Mouse (Mus musculus) embryo, embryonic 11.5 days (tissue): ENCODE measurements at regions not wholly inside any gene's neighbourhood (a gene's known extent, or its start where the extent isn't known, plus 50 kb on each side); places are given as distances from the start of the nearest gene placed in this dataset.
A peak's percentile ranks its signal among the peaks of the same experiment; 100 is the strongest.

ENCODE experiments used
- DNase-seq: peaks from one replicate; pipeline ENCODE4 v3.0.0-alpha.2; 2012; ENCODE audit warnings: low read depth, low spot score

DNA sequence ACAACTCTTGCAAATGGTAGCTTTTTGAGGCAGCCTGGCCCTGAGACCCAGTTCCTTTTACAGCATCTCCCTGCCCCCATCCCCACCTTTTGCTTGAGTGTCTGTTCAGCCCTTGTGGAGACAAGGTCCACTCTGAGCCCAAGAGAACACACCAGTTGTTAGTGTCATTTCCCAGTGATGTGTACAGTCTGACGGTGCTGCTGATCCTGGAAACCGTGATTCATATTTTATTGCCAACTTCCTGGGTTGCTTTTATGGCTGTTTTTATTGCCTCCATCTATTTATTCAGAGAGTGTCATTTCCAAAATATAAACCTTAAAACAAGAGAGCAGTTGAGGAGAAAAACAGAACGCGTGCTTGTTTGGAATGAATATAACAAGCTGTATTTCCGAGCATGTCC lies 309.6 kb upstream of the Isl1 start:
- no peak for DNase-seq

DNA sequence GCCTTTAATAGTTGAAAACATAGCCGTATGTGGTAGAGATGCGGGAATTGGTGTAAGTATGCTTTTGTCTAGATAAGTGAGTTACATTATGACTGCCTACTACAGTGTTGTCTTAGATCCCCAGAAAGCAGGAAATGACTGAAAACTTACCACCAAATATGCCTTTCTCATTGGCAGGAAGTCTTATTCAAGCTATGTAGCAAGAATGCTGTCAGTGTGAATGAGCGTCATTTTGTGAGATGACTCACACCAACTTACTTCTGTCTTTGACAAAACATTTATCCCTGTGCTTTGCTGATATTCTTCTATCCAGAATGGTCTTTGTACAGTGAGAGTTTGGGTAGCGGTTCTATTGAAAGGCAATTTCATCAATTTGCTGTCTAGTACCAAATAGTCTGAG lies 286.9 kb upstream of the Isl1 start:
- DNase-seq: no peak

DNA sequence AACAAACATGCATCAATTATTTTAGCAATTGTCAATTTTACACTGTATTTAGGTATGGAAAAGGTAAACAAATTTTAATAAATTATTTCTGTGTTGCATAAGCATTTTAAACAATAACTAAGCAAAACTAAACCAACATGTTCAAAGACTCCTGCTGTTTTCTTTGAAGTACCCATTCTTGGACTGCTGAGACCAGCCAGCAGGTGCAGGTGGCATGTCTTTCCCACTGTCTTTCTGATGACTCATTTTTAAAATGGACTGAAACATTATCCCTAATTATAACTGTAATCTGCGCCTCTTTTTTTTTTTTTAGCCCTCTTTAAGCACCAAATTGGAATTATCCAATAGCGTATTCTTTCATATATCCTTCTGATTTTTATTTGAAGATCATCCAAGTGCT lies 286.0 kb upstream of the Isl1 start:
- DNase-seq: no peak

DNA sequence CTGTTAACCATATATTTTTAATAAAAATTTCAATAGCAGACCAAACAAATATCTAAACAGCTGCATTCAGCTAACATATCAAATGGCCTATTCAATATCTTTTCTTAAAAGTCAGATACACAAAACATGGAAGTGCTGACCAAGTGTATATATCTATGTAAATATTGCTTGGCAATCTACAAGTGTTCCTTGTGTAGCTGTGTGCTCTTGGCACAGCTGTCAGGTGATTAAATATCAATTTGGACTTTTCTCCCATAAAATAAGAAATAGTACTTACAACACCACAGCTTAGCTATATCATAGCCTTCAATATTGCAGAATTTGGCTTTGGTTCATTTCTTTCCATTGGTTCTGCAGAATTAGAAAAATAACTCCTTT lies 266.5 kb upstream of the Isl1 start:
- DNase-seq: no peak

DNA sequence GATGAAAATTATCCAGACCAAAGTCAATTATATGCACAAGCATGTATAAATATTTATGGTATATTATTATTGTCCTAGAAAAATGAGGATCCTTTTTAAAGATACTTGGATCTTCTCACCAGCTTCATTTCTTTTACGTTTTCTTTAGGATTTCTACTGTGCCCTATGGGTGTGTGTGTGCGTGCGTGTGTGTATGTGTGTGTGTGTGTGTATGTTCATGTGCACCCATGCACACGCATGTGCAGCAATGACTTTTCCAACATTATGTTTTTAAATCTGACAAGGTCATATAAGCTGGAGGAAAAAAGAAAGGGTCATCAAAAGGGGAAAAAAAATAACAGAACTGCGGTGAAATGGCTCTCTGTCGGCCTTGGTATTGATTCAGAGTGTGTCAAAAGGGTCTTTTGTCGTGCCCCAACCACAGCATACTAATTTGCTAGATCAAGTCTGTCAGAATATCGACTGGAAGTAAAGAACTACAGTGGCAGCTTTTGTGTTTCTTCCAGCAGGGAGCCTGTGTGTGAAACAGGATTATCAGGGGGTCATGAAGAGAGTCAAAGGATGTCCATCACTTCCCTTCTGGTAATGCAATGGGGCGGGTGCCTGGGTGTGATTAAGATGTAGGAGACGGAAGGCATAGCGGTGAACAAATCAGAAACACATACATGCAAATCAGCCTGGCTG lies 265.9 kb upstream of the Isl1 start:
- DNase-seq: peak; percentile 17

DNA sequence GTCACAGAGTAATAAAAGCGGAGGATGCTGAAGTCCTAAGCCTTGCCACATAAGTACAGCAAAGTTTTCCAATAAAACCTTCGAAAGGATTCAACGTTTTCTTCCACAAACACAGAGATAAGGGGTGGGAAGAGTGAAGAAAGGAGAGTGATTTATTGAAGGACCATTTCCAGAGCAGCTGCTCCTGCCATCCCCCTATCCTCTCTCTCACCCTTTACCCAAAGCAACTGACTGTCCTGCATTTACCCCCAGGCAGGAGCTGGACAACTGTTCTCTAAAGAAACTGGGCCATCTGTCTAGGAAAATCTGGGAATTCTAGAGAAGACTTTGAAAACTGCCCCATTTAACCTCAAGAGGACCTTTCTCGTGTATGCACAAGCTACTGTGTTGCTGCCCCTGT lies 245.6 kb upstream of the Isl1 start:
- DNase-seq: peak; percentile 3

DNA sequence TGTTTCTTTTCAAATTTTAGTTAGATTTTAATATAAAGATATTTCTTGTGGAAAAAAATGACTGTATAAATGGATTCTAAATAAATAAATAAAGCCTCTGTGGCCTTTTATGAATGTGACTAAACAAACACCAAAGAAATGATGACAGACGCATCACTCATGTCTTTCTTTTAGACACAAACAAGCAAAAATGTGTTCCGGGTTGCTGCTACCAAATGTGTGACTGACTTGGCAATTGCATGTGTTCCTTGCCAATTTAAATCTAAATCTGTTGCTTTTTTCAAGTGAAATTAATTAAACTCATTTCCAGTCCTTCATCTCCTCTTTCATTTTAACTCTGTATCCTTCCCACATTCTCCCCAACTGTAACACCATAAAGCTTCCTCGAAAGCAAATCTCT lies 225.7 kb upstream of the Isl1 start:
- no peak for DNase-seq

DNA sequence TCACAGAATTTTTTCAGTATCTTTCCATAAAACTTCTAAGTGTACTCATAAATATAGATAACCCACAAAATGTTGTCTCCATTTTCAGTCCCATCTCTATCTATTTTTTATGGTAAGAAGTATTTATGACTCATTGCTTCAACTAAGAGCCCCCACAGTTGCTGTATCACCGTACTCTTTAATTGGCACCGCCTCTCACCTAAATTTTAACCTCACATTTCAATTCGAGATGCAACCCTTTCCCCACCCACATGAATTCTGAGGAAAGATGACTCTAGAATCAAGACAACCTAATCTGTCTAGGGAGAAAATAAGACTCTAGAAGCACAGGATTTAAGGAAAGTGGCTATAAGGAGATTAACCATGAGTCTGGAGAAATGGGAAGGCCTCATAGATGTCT lies 223.7 kb upstream of the Isl1 start:
- no peak for DNase-seq

DNA sequence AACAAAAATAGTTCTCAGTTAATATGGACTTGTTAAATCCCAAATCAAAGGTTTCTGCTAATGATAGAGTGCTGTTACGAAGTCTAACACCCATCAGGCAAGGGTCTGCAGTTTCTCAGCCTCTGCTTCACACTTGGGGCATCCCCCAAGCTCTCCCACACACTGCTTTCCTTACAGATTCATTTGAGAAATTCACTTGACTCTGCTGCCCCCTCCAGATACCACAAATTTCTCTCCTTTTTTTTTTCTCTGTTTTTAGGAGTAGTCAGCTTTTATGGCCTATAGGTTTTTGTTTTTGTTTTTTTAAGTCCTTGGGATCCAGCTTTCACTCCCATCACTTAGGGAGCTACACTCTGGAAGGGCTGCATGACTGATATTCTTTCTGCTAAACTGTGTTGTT lies 218.8 kb upstream of the Isl1 start:
- no peak for DNase-seq

DNA sequence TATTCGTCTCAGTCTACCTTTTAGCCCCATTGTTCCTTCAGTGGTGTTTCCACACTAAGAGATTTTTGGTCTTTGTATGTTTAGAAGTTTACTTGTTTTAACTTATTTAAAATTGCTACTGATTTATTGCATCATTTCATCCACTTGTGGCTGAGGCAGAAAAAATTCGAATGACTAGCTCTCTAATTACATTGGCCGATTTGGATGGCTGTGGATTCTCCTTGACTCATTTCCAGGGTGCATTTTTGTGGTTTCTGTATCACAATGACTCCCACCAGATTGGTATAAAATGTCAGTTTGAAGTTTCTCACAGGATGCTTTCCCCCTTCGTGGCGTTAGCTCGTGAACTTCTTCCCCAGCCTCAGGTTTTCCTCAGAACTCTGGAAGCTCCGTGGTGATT lies 217.5 kb upstream of the Isl1 start:
- DNase-seq: no peak

DNA sequence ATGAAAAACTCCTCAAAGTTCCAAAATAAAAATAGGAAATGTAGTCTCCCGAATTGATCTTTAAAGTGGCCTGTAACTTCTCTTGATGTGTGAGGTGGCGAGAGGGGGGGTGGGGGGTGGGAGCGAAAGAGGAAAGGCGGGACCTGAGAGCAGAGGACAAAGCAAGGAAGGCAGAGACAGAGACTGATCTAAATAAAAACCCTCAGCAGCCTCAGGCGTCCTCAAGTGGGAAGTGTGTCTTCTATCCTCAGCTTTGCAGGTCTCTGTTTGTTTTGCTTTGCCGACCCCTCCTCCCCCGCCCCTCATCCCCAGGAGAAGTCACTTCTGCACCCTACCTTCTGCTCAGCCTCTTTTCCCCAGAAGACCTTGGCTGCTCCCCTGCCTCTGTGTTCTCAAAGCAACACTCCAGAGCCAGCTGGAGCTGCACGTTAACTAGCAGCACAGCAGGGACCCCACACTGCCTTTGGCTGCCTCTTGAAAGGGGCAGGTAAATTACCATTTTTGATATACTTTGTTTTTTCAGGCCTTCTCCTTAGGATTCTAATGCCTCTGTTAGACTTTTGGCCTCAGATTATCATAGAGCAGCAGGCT lies 214.3 kb upstream of the Isl1 start:
- DNase-seq: no peak

DNA sequence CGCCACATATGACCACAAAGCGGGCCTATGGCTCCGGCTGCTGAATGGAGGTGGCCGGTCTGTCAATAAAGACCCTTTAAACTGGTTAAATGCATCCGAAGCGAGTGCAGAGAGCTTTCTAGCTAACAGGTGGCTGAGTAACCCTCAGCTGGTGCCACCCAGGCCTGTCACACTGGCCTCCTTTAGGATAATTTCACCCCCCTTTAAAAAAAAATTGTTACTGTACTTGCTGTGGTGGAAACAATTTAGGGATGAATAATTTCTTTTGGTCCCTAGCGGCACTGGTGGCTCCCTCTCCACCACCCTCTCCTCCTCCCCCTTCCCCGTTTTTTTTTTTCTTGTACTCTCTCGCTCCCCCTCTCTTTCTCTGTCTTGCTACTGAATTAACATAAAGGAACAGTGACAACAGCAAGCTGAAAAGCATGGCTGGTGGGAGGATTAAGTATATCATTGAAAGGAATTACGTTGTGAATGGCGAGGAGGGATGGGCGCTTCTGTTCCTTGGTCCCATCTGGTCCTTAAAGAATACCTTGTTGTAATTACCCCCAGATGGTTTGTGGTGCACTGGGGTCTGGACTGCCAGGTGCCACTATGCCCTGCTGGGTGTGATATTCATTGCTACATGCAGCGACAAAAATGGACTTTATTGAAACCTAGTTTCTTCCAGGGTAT lies 205.3 kb upstream of the Isl1 start:
- no peak for DNase-seq

DNA sequence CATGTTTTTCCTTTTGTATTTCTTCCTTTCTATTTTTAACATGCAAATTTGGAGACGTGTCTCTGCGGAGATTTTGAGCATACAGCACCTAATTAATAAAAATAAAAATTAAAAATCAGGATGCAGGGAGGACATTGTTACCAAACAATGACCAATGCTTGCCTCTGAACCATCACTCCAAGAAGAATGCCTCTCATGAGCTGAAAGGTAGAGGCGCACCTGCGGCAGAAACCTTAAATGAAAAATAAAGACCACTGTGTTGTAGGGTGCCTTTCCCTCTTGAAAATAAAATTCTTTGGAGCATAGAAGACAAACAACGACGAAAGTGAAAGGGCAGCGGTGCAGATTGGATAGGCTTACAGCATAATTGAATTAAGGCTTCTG lies 204.8 kb upstream of the Isl1 start:
- DNase-seq: no peak

DNA sequence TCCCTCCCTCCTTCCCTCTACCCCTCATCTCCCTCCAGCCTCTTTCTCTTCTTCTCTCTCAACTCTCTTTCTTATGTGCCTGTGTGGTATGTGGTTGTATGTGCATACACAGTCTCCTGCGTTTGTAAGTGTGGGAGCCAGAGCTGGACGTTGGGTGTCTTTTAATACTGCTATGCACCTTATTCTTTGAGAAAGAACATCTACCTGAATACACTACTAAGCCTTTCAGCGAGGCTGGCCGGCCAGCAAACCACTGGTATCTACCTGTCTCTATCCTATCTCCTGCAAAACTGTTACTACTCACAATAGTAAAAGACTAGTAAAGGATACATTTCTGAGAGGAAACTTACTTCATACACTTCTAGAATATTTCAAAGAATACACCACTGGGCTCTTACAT lies 202.9 kb upstream of the Isl1 start:
- DNase-seq: no peak

DNA sequence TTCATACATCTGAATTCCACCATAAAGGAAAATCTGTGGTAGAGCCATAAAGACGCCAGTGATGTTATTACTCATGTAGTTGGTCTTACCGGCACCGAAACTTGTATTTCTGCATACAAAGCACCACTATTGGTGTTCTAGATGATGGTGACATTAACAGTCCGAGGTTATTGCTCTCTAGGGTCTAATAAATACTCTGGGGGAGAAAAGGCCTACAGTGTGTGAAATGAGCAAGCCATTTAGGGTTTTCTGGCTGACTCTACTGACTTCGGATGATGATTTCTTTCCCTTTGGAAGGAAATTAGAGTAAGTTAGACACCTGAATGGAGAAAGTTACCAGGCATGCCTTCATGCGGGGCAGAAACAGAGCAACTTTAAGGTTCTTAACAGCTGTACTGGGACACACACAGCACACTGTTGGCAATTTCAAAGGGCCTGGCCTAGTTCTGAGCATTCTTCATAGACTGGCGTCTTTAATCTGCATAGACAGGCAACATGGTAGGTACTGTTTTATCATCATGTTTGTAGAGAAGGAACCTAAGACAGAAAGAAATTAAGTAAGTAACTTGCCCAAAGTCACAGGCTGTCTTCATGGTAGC lies 198.8 kb upstream of the Isl1 start:
- DNase-seq: no peak

DNA sequence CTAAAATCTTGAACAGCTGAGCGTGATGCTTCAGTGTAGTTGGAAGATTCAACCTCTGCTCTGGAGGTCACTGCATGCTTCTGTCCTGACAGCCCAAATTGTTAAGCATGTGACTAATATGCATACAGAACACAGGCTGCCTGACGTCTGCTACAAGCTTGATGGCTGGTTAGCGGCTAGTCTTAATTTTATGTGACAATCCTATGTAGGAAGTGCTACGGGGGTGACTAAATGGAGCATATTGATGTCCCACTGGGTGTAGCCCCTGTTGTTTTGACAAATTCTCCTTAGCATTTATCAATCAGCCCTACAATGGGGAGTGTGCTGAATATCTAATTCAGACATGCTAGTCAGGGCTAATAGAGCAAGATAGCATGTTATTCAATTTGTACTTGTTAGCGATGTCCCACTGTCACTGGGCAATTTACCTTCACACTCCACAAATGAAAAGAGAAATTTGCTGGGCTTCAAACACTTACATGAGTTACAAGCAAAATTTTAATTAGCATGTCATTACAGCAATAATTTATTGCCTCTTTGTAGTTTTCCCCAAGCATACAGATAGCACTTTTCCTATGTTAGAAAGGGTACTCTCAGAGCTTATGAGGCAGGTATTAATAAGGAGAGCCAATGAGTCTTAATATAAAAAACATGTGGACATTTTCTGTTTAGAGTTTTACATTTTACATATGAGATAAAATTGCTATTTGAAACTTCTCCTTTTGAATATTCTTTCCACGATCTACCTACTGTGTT lies 188.3 kb upstream of the Isl1 start:
- no peak for DNase-seq

DNA sequence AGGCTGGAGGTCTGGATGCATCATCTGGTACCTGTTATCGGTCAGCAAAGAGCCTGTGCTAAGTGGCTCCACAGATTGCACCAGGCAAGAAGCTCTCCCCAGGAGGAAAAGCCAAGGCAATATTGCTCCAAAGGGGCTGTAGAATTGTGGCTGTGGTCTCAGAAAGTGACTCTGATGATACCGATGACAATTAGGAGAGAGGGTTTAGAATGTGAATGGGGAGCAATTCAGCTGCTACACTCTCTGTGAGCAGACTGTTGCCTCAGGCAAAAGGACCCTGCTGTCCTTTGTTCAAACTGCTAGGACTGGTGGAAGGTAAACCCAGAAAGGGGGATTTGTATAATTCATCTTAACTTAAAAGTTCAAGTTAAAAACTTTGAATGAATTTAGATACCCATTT lies 186.2 kb upstream of the Isl1 start:
- DNase-seq: no peak

DNA sequence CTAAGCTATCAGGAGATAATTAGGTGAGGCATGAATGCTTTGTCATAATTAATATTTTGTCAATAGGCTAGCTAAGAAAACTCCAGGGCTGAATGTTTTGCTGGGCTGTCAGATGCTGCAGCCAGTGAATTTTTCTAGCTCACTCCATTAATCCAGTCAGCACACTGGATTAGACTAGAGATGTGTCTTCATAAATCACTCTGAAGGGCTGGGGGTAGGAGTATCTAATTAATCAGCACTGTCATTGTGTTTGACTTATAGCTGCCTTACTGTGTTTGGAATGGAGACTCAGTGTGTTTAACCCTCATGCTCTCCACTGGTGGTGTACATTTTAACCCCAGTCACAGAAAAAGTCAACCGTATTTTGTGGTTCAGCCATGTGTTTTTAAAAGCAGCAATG lies 179.9 kb upstream of the Isl1 start:
- no peak for DNase-seq

DNA sequence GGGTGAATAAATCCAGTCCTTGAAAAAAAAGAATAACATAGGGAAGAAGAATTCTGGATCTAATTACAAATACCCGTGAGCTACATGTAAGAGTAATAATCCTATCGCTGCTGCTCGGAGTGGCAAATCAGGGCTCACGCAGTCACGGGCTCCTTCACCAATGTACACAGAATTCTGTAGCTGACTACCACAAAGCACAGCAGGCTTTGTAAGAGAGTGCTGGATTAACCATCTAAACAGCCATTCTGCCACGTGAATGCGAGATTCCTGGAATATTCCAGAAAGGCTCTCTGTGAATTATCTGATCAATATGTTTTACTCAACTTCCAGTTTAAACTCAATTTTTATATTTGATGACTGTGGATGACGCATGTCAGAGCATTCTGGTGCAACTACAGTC lies 165.1 kb upstream of the Isl1 start:
- no peak for DNase-seq

DNA sequence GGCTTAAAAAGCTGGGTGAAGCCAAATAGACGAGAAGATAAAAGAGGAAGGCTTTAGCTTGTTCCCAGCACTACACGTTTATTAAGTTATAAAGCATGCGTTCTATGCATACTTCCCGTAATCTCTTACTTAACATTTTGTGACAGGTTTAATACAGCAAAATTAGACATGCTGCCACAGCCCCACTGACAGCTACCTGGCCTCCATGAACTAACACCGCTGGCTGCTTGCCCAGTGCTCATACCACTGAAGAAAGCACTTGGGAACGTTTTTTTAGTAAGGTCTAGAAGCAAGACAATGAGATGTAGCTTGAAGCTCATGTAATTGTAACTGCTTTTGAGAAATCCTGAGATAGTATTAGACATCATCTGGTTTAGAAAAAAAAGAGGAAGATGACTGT lies 152.3 kb upstream of the Isl1 start:
- no peak for DNase-seq

DNA sequence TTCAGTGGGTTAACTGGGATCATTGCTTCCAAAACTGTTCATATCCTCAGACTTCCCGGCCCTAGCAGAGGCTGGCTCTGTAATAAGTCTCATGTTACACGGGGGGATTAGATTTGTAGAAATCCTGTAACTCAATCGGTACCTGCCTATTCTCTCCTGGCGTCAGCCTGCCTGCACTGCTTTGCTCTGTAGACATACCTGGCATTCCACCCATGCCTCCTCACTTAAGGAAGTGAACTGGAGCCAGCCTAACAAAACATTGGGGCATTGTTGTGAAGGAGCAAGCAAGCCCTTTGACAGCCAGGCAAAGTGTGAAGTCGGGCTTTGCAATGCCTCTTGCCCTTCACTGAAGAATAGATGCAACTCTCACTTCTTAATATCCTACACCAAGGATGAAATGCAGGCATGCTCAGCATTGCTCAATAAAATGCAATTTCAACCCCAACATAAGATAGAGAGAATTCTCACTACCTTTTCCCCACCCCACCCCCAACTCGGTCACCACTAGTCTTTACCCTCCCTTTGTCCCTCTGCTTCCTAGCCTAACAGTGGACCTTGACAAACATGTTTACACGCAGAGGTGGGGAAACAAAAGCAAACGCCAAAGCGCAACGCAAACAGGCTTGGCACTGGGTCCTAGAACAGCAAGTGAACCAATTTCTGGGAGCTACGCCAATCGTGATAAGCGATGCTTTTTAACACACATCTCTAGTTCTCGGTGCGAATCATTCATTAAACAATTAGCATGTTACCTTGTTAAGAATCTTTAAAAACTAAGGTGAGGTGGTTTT lies 133.9 kb upstream of the Isl1 start:
- DNase-seq: no peak

DNA sequence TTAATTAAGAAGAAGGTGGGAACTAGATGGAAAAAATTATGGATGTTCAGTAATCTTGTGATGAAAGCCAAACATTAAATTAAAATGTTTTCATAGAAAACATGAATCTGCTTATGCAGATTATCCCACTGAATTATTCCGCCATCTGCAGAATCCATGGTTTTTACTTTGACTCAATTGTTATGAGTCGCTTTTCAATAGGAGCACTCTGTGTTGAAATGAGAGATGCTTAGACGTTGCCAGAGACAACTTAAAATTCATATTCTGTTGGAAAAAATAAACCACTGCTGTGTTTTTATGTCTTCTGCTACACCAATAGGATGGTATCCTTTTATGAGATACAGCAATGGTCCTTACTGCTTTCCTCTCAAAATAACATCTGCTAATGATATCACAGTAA lies 108.3 kb upstream of the Isl1 start:
- DNase-seq: no peak
